Mouse (Mus musculus) hindbrain, embryonic 15.5 days (tissue): ENCODE data around the gene Frmd6. TPM values are rescaled to one million over a fixed set of nuclear protein-coding genes. Genes with fewer than 3 reads are reported as not detected.

Source experiments
- ATAC-seq: fragments of 200-750 bp; cut with Nextera tagmentation; 2 replicates; pipeline ENCODE4 v1.8.0; 2017; ENCODE audit warnings: low read depth, moderate number of reproducible peaks, moderate TSS enrichment; ENCODE audit not compliant: low FRiP score
- H3K27ac ChIP-seq: fragments of 300-500 bp; sonication (generic); replicated peaks from 2 replicates; pipeline ENCODE4 v1.5.1; 2015; ENCODE audit warnings: mild to moderate bottlenecking, inconsistent platforms
- H3K27me3 ChIP-seq: fragments of 300-500 bp; sonication (generic); 2 replicates; pipeline ENCODE4 v1.6.1; 2015; ENCODE audit warnings: control low read depth, inconsistent platforms
- H3K36me3 ChIP-seq: fragments of 300-500 bp; sonication (generic); 2 replicates; pipeline ENCODE4 v1.6.1; 2015; ENCODE audit warnings: control low read depth, inconsistent platforms
- H3K4me1 ChIP-seq: fragments of 300-500 bp; sonication (generic); replicated peaks from 2 replicates; pipeline ENCODE4 v1.6.1; 2015; ENCODE audit warnings: control low read depth, inconsistent platforms
- H3K4me2 ChIP-seq: fragments of 300-500 bp; sonication (generic); 2 replicates; pipeline ENCODE4 v1.6.1; 2015; ENCODE audit warnings: moderate library complexity, mild to moderate bottlenecking, inconsistent platforms
- H3K4me3 ChIP-seq: fragments of 300-500 bp; sonication (generic); 2 replicates; pipeline ENCODE4 v1.5.1; 2015; ENCODE audit warnings: mild to moderate bottlenecking, inconsistent platforms
- H3K9ac ChIP-seq: fragments of 300-500 bp; sonication (generic); 2 replicates; pipeline ENCODE4 v1.6.1; 2015; ENCODE audit warnings: inconsistent platforms
- H3K9me3 ChIP-seq: fragments of 300-500 bp; sonication (generic); 2 replicates; pipeline ENCODE4 v1.6.1; 2016; ENCODE audit warnings: control low read depth, inconsistent platforms
- WGBS: fragments of 180-500 bp; shearing (Covaris S2); methylation state at CpG from one replicate; pipeline ENCODE4 v1.1.7; 2015; 5-methylcytosine and 5-hydroxymethylcytosine counted together
- polyA plus RNA-seq: library from polyadenylated mRNA; unstranded; fragments of >200 nt; fragmentation: Nextera tagmentation; extraction: Ambion mirVana; gene quantifications from 2 replicates; pipeline ENCODE4 v1.2.1, GENCODE M21; 2015

Frmd6 gene
- polyA plus RNA-seq, 1 experiment from 2014 or later: 8.9 TPM

DNA sequence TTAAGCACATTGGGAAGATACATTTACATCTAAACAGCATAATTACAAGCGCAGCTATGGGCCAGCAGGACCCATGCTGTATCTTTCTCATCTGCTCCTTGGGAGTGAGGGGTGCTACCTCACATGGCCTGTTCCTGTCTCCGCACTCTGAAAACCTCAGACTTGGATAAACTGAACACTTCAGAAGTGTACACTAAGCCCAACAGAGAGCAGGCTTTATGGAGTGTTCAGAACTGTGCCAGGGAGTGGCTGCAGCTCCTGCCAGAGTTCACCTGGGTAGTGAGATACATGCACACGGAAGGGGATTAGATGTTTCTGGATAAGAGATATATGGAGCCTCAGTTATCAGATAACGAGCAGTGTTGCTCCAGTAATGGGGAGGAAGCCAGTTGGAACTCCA lies 8.7 kb downstream of the Frmd6 start:
- Histone ChIP-seq H3K9me3 (no peaks in the 10 kb centered on the region), H3K4me3 (no peak overlapping the region), H3K36me3 (no peaks in the 10 kb centered on the region), H3K9ac (no peak overlapping the region), H3K4me1 (peaks cover 13% of the 10 kb centered on the region), H3K4me2 (no peak overlapping the region), H3K27me3 (no peaks in the 10 kb centered on the region), H3K27ac (no peak overlapping the region)
- no peak for ATAC-seq
- 83% methylated on average over 4 of the region's 4 CpGs for WGBS

DNA sequence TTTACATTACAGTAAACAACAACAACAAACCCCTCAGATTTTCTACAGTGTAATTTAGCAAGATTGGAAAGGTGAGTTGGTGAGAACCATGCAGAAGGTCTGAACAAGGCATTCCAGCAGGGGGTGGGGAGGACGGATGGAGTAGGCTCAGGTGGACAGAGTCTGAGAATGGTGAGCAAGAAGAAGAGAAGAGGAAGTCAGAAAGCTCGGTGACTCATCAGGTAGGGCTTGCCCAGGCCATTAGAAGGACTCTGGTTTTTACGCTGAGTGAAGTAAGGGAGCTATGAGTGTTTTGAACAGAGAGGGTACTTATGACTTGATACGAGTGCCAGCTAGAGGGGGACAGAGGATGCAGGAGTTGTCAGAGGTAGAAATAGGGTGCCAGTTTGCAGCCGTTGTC lies 9.7 kb downstream of the Frmd6 start:
- 81% methylated on average over 5 of the region's 5 CpGs for whole genome bisulfite sequencing
- H3K4me2 ChIP-seq: no peak overlapping the region
- H3K4me3 ChIP-seq: no peak overlapping the region
- no peak overlapping the region for H3K9ac ChIP-seq
- no peak overlapping the region for H3K27ac ChIP-seq
- no peaks in the 10 kb centered on the region for H3K36me3 ChIP-seq
- no peak for ATAC-seq
- no peaks in the 10 kb centered on the region for H3K27me3 ChIP-seq
- H3K9me3 ChIP-seq: no peaks in the 10 kb centered on the region
- peaks cover 5% of the 10 kb centered on the region for H3K4me1 ChIP-seq

DNA sequence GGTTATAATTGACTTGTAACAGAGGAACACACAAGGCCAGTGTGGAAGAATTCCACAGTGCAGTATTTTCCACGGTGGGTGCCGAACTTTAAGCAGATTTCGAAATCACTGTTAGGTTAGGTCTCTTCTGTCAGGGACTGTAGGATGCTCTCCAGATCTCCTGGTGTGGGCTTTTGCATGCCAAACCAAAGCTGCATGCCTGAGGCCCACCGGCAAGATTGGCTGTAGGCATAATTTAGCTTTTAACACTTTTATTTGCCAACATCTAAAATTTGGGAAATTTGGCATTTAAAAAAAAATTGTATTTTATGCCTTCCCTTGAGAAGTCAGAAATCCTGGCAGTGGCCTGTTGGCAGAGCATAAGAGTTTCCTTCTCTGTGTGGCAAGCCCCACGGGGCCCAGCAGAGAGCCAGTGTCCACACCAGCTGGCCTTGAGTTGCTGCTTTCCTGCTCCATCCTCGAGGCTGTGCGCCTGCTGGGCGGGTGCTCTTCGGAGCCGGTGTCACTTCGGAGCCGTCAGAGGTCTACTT lies 12.5 kb downstream of the Frmd6 start:
- WGBS: 73% methylated on average over 12 of the region's 12 CpGs
- no peak for ATAC-seq
- H3K4me2 ChIP-seq: no peak overlapping the region
- no peak overlapping the region for H3K4me3 ChIP-seq
- H3K36me3 ChIP-seq: no peaks in the 10 kb centered on the region
- no peak overlapping the region for H3K9ac ChIP-seq
- H3K27me3 ChIP-seq: no peaks in the 10 kb centered on the region
- H3K27ac ChIP-seq: no peak overlapping the region
- peaks cover 3% of the 10 kb centered on the region; the same call in 1 of the 2 replicates for H3K4me1 ChIP-seq
- no peaks in the 10 kb centered on the region for H3K9me3 ChIP-seq

DNA sequence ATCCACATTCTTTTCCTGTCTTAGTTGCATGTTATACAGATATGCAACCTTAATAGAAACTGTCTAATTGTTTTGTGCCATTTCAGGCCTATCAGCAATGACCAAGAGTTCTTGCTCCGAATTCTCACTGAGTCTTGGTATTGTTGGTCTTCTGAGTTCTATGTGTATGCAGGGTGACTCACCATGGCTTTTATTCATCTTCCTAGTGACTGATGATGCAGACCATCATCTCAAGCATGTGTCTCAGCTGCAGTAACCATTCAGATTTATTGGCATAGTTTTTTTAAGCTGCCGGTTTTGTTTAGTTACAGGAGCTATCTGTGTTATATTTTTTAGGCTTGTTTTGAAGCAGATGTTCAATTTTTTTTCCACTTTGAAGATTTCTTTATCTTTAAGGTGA lies 20.1 kb downstream of the Frmd6 start:
- H3K27ac ChIP-seq: no peak overlapping the region
- no peak overlapping the region for H3K4me2 ChIP-seq
- no peaks in the 10 kb centered on the region for H3K36me3 ChIP-seq
- no peak overlapping the region for H3K4me3 ChIP-seq
- 92% methylated on average over 2 of the region's 2 CpGs for WGBS
- no peaks in the 10 kb centered on the region for H3K4me1 ChIP-seq
- no peaks in the 10 kb centered on the region for H3K9me3 ChIP-seq
- no peak overlapping the region for H3K9ac ChIP-seq
- H3K27me3 ChIP-seq: no peaks in the 10 kb centered on the region
- ATAC-seq: no peak

DNA sequence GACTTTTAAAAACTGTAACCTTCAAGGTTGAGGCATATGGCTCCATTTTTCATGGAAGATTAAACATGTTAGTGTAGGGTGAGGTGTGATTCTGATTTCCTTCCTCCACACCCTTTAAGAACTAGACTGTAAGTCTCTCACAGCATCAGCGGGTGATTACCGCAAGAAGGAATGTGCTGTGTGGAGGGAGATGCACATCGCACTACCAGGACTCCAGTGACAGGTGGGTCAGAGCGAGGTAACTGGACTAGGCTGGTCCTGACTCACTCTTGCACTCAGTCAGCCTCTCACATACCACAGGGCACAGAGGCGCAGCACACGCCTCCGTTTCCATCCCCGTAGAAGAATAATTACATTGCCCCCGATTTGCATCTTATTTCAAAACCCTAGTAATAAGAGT lies 23.7 kb downstream of the Frmd6 start:
- ATAC-seq: no peak
- Histone ChIP-seq H3K4me3 (no peak overlapping the region), H3K27me3 (no peaks in the 10 kb centered on the region), H3K27ac (no peak overlapping the region), H3K4me1 (no peaks in the 10 kb centered on the region), H3K4me2 (no peak overlapping the region), H3K9me3 (no peaks in the 10 kb centered on the region), H3K9ac (no peak overlapping the region), H3K36me3 (no peaks in the 10 kb centered on the region)
- WGBS: 92% methylated on average over 9 of the region's 9 CpGs

DNA sequence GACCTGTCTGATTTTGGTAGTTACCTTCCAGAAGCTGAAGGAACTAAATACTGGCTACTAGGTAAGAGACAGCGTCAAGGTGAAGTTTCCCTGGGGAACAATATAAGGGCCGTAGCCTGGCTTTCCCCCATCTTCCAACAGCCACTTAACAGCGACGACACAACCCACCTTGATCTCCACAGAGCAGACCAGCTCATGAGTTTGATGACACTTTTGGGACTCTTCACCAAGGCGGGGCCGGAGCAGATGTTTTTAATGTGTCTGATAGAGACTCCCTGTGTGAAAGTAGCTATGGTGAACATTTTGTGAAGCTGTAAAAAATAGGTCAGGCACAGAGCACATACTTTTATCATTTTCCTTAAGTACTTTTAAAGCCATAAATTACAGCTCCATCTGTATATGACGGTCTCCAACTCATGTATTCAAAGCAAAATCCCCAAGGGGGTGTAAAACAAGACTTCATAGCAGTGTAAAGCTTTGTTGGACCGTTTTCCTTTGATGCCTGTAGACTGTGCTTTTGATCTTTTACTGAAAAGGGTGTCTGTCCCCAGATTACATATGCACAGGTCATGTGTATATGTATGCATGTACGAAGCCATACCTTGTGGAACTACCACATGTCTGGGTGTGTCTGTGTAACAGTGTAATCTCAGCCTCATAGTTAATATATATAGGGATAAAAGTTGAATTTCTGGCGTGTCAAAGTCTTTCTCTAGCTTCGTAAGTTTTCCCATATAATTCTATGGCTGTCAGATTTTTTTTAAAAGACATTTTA lies 24.4 kb downstream of the Frmd6 start:
- WGBS: 80% methylated on average over 11 of the region's 11 CpGs
- H3K9me3 ChIP-seq: no peaks in the 10 kb centered on the region
- no peak overlapping the region for H3K4me2 ChIP-seq
- H3K27me3 ChIP-seq: no peaks in the 10 kb centered on the region
- no peak overlapping the region for H3K27ac ChIP-seq
- H3K4me1 ChIP-seq: no peaks in the 10 kb centered on the region
- H3K4me3 ChIP-seq: no peak overlapping the region
- no peaks in the 10 kb centered on the region for H3K36me3 ChIP-seq
- ATAC-seq: no peak
- no peak overlapping the region for H3K9ac ChIP-seq

DNA sequence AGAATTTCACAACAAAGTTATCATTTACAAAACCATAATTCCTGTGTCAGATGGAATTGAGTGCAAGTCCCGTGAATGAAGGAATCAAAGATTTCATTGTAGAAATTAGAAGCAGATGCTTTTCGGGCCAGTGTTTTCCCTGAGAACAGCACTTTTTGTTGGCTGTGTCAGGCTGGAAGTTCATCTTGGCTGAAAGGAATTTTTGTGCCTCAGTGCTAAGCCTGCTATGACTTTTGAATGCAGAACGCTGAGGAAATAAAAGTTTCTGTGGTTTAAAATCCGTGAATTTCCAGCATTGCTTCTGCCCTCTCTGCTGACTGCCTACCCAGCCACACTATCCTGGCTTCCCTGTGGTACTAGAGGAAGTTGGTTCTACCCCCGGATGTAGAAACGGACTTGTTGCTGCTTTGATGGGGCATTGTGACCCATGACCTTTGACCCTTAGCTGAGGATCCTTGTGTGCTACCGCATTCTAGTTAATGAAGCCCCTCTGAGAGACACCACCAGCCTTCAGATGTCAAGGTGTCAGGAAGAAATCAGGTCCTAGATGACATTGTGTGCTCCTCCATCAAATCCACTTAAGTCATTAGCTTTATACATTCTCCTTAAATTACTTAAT lies 26.1 kb downstream of the Frmd6 start:
- Histone ChIP-seq H3K36me3 (no peaks in the 10 kb centered on the region), H3K4me2 (no peak overlapping the region), H3K9ac (no peak overlapping the region), H3K4me3 (no peak overlapping the region), H3K27ac (no peak overlapping the region), H3K9me3 (no peaks in the 10 kb centered on the region), H3K27me3 (no peaks in the 10 kb centered on the region), H3K4me1 (no peaks in the 10 kb centered on the region)
- no peak for ATAC-seq
- WGBS: 41% methylated on average over 7 of the region's 7 CpGs

DNA sequence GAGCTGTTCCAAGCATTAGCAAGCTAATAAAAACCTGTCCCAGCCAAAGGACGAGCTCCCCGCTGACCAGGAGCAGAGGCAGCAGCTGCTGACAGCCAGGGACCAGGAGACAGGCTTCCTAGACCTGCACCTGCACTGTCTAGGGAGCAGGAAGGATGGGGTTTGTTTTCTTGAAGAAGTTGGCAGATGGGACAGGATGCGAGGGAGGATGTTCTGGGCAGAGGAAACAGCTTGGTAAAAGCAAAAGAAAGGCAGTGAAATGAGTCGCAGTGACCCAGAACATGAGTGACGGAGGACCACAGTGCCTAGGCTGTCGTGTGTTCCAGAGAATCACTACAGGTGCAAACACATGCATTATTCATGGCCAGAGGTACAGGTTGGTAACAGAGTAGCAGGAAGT lies 27.7 kb downstream of the Frmd6 start:
- no peak for ATAC-seq
- no peaks in the 10 kb centered on the region for H3K36me3 ChIP-seq
- H3K27ac ChIP-seq: no peak overlapping the region
- 52% methylated on average over 6 of the region's 6 CpGs for WGBS
- H3K9ac ChIP-seq: no peak overlapping the region
- H3K27me3 ChIP-seq: no peaks in the 10 kb centered on the region
- no peaks in the 10 kb centered on the region for H3K4me1 ChIP-seq
- H3K4me3 ChIP-seq: no peak overlapping the region
- no peak overlapping the region for H3K4me2 ChIP-seq
- no peaks in the 10 kb centered on the region for H3K9me3 ChIP-seq

DNA sequence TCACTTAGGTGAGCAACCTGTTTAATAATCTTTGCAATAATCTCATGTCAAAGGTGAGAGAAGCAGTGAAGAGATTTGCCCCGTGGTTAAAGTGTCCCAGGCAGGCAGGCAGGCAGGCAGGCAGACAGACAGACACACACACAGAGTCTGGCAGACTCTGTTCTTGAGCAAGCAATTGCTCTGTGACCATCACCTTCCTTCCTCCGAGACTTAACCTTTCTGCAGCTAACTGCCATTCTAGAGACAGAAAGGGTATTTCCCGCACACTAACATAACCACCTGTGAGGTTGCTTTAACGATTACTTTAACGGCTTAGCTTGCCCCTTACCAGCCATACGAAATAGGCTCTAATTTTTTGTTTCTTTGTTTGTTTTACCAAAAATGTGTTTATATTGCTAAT lies 30.4 kb downstream of the Frmd6 start:
- WGBS: 82% methylated on average over 6 of the region's 6 CpGs
- H3K4me3 ChIP-seq: no peak overlapping the region
- ATAC-seq: no peak

DNA sequence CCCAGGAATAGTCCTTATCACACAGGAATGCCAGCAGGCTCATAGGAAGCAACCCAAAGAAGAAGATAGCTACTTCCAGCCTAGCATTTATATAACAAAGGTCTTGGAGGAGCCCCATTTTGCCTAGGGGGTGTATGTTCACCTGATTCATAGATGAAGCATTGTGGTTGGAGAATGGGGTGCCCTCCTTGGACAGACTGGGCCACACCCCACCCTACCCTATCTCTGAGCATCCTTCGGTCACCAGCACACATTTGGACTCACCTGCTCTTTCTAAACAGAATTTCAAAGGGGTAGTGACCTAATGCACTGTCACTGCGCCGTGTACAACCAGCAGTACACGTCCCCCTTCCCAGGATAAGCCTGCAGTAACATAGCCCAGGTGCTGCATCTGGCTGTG lies 31.5 kb downstream of the Frmd6 start:
- Histone ChIP-seq H3K36me3 (no peaks in the 10 kb centered on the region), H3K4me1 (no peaks in the 10 kb centered on the region), H3K9me3 (no peaks in the 10 kb centered on the region), H3K9ac (no peak overlapping the region), H3K27ac (no peak overlapping the region), H3K27me3 (no peaks in the 10 kb centered on the region), H3K4me2 (no peak overlapping the region), H3K4me3 (no peak overlapping the region)
- WGBS: 99% methylated on average over 4 of the region's 4 CpGs
- ATAC-seq: no peak

More for the DNA sequence above, 30.4 kb downstream of the Frmd6 start:
- no peaks in the 10 kb centered on the region for H3K4me1 ChIP-seq
- H3K9me3 ChIP-seq: no peaks in the 10 kb centered on the region
- no peak overlapping the region for H3K9ac ChIP-seq
- H3K4me2 ChIP-seq: no peak overlapping the region
- no peaks in the 10 kb centered on the region for H3K27me3 ChIP-seq
- no peaks in the 10 kb centered on the region for H3K36me3 ChIP-seq
- H3K27ac ChIP-seq: no peak overlapping the region

DNA sequence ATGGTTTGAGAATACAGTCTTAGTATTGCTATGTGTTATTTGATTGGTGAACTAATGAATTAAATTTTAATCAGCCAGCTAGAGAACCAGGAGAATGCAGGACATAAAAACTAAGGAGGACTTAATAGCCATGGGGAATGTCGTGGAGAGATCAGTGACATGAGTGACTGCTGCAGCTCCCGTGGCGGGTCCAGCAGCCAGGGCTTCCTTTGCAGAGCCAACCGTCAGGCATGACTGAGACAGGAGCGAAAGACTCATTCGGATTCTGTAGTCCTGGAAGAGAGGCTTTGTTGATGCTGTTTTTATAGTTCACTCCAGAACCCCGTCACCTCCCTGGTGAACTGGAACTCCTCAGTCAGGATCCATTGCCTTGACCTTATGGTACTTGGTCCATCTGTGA lies 38.0 kb downstream of the Frmd6 start:
- no peak overlapping the region for H3K27ac ChIP-seq
- H3K4me3 ChIP-seq: no peak overlapping the region
- ATAC-seq: no peak
- no peak overlapping the region for H3K9ac ChIP-seq
- no peaks in the 10 kb centered on the region for H3K36me3 ChIP-seq
- no peaks in the 10 kb centered on the region for H3K27me3 ChIP-seq
- no peaks in the 10 kb centered on the region for H3K9me3 ChIP-seq
- no peak overlapping the region for H3K4me2 ChIP-seq
- peaks cover 4% of the 10 kb centered on the region; the same call in 1 of the 2 replicates for H3K4me1 ChIP-seq
- 63% methylated on average over 7 of the region's 7 CpGs for WGBS

DNA sequence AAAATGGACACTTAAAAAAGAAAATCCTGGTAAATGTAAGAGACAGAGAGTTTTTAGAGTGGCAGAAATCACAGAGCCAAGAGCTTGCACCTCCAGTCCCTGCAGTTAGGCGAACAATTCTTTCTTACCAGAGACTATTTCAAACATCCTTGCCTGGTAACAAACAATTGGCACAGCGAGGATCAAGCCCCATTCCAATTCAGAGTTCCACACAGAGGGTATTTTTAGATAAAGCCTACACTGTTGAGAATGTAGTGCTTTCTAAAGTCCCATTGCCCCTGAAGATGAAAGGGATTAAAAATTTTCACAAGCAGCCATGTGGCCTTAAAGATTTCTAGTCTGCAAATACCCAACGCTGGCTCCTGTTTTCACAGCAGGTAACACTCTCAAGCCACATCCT lies 42.5 kb downstream of the Frmd6 start:
- Histone ChIP-seq H3K36me3 (no peaks in the 10 kb centered on the region), H3K4me1 (peaks cover 8% of the 10 kb centered on the region; the same call in 1 of the 2 replicates), H3K27ac (no peak overlapping the region), H3K9me3 (no peaks in the 10 kb centered on the region), H3K9ac (no peak overlapping the region), H3K27me3 (no peaks in the 10 kb centered on the region), H3K4me3 (no peak overlapping the region), H3K4me2 (no peak overlapping the region)
- no peak for ATAC-seq
- WGBS: 64% methylated on average over 3 of the region's 3 CpGs
